Mouse (Mus musculus) 3134 (cell line): ENCODE measurements at regions not wholly inside any gene's neighbourhood (a gene's known extent, or its start where the extent isn't known, plus 50 kb on each side); places are given as distances from the start of the nearest gene placed in this dataset.

Experiments used
- DNase-seq: peaks from one replicate; pipeline ENCODE4 v3.0.0-alpha.2; 2011; ENCODE audit warnings: low spot score; ENCODE audit not compliant: insufficient read length; ENCODE audit errors: extremely low read depth

DNA sequence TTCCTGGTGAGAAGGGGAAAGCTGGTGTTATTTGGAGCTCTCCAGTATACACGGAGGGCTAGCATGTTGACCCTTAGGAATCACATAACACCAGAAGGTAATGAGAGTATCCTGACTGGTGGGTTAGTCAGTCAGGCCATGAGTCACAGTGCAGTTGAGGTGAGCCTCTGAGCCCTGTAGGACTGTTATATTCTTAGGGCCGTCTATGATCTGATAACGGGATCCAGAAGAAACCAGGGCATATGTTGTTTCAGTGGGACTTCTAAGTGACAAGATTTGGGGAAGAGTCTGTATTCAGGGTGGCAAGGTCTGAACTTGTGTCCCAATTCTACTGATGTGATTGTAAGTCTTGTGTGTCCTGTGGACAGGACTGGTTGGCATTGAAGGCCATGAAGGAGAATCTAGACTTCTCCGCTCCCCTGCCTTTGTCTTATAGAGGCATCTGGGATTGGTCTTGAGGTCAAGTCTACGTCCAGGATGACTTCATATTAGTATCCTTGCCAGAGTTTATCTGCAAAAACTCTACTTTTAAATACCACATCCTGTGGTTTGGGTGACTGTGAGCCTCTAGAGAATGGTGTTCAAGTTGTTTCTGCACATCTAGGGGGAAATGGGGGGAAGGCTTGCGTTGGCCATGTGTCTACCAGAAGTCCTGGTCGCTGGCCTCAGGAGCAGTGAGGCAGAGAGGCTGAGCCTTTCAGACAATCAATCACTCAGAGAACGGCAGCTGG, 71.2 kb downstream of the Itgb2l start:
- DNase-seq, result peak; percentile 13

DNA sequence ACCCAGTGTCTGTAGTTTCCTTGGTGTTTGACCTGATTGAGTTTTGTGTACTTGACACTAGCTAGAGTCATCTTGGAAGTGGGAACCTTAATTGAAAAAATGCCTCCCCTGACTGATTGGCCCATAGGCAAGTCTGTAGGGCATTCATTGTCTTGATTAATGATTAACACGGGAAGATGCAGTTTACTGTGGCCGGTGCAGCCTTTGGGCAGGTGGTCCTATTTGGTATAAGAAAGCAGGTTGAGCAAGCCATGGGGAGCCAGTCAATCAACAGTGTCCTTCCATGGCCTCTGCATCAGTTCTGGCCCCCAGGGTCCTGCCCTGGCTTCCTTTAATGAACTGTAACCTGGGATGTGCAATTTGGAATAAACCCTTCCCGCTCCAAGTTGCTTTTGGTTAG, 72.3 kb downstream of the Itgb2l start:
- no peak for DNase-seq

DNA sequence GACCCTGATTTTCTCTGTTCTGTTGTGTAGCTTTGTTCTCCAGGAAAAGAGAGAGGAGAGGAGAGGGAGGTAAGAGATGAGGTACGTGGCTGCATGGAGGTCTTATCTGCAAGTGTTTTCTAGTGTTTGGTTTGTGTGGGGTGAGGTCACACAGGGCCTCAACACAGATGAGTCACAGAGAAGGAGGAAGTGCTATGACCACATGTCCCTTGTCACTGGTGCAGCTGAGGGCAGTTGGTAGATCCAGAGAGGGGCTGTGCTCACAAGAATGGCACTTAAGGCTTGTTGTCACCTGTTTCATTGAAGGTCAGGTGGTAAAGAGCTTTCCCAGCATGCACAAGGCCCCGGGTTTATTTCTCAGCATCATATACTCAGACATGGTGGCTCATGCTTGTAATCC, 73.2 kb downstream of the Itgb2l start:
- no peak for DNase-seq
